Mouse (Mus musculus) midbrain, postnatal 0 days (tissue): ENCODE data around the gene Kcnq1. TPM values are rescaled to one million over a fixed set of nuclear protein-coding genes. Genes with fewer than 3 reads are reported as not detected.
A peak's percentile ranks its signal among the peaks of the same experiment; 100 is the strongest.

Experiments
- ATAC-seq: fragments of 200-750 bp; cut with Nextera tagmentation; 2 replicates; pipeline ENCODE4 v1.8.0; 2017; ENCODE audit warnings: moderate number of reproducible peaks, mild to moderate bottlenecking, moderate TSS enrichment, moderate library complexity; ENCODE audit not compliant: low FRiP score
- DNase-seq: peaks from one replicate; pipeline ENCODE4 v3.0.0-alpha.2; 2015; ENCODE audit warnings: low spot score
- H3K27ac ChIP-seq: fragments of 300-500 bp; sonication (generic); 2 replicates; pipeline ENCODE4 v1.5.1; 2014; ENCODE audit warnings: low read depth, mild to moderate bottlenecking, low read length, mixed read lengths
- H3K27me3 ChIP-seq: fragments of 300-500 bp; sonication (generic); 2 replicates; pipeline ENCODE4 v1.6.1; 2014; ENCODE audit warnings: low read length, control low read depth, mixed read lengths; ENCODE audit not compliant: insufficient read depth
- H3K36me3 ChIP-seq: fragments of 300-500 bp; sonication (generic); 2 replicates; pipeline ENCODE4 v1.6.1; 2014; ENCODE audit warnings: low read length, control low read depth, mixed read lengths; ENCODE audit not compliant: insufficient read depth
- H3K4me1 ChIP-seq: fragments of 300-500 bp; sonication (generic); 2 replicates; pipeline ENCODE4 v1.6.1; 2014; ENCODE audit warnings: mild to moderate bottlenecking, control low read depth, antibody characterized with exemption, low read length, mixed read lengths; ENCODE audit not compliant: insufficient read depth
- H3K4me2 ChIP-seq: fragments of 300-500 bp; sonication (generic); 2 replicates; pipeline ENCODE4 v1.6.1; 2014; ENCODE audit warnings: low read depth, mild to moderate bottlenecking, low read length, mixed read lengths; ENCODE audit not compliant: poor library complexity, severe bottlenecking
- H3K4me3 ChIP-seq: fragments of 300-500 bp; sonication (generic); 2 replicates; pipeline ENCODE4 v1.5.1; 2014; ENCODE audit warnings: low read depth, mild to moderate bottlenecking, low read length, moderate library complexity
- H3K9ac ChIP-seq: fragments of 300-500 bp; sonication (generic); replicated peaks from 2 replicates; pipeline ENCODE4 v1.6.1; 2014; ENCODE audit warnings: mild to moderate bottlenecking, low read length, moderate library complexity, mixed read lengths; ENCODE audit not compliant: poor library complexity, severe bottlenecking
- H3K9me3 ChIP-seq: fragments of 300-500 bp; sonication (generic); 2 replicates; pipeline ENCODE4 v1.6.1; 2016; ENCODE audit warnings: low read length, control low read depth
- CTCF ChIP-seq: IDR thresholded peaks from 2 replicates; pipeline ENCODE4 v1.5.1; 2016; ENCODE audit warnings: antibody characterized with exemption, mild to moderate bottlenecking
- WGBS: fragments of 180-500 bp; shearing (Covaris S2); extraction: QIAGEN DNeasy Blood & Tissue Kit; methylation state at CpG from one replicate; pipeline ENCODE4 v1.1.7; 2014; 5-methylcytosine and 5-hydroxymethylcytosine counted together
- polyA plus RNA-seq: library from polyadenylated mRNA; unstranded; fragments of >200 nt; fragmentation: Nextera tagmentation; extraction: Ambion mirVana; gene quantifications from 2 replicates; pipeline ENCODE4 v1.2.1, GENCODE M21; 2015
- total RNA-seq: library from RNA; depleted of rRNA; stranded (reverse); fragments of >200 nt; gene quantifications from 2 replicates; pipeline ENCODE4 v1.2.3, GENCODE M21; 2014

The Kcnq1 gene
- total and polyA plus RNA-seq, 2 experiments from 2014 or later: 0.44 to 1.2 TPM

- Histone ChIP-seq H3K9ac (no peak overlapping the region), H3K9me3 (0 out of 2 replicates have a peak, but pooled peaks cover 6% of the 10 kb centered on the region), H3K27me3 (no peaks in the 10 kb centered on the region), H3K4me1 (no peaks in the 10 kb centered on the region), H3K4me2 (no peak overlapping the region), H3K4me3 (no peak overlapping the region), H3K36me3 (no peaks in the 10 kb centered on the region), H3K27ac (no peak overlapping the region)
- DNase-seq: no peak
- TF ChIP-seq CTCF: no peak
- no peak for ATAC-seq
- 45% methylated on average over 7 of the region's 7 CpGs for WGBS
Measured at GRCm38 (mm10) chr7:143300037-143300436, 193.9 kb downstream of the Kcnq1 start.

GRCm38 (mm10) chr7:143300681-143301080 lies 194.5 kb downstream of the Kcnq1 start:
- Histone ChIP-seq H3K4me2 (no peak overlapping the region), H3K9ac (no peak overlapping the region), H3K36me3 (no peaks in the 10 kb centered on the region), H3K27ac (no peak overlapping the region), H3K9me3 (0 out of 2 replicates have a peak, but pooled peaks cover 1% of the 10 kb centered on the region), H3K4me3 (no peak overlapping the region), H3K27me3 (no peaks in the 10 kb centered on the region), H3K4me1 (no peaks in the 10 kb centered on the region)
- DNase-seq: no peak
- 93% methylated on average over 3 of the region's 3 CpGs for WGBS
- no peak for ATAC-seq
- TF ChIP-seq CTCF: no peak

- H3K27me3 ChIP-seq: no peaks in the 10 kb centered on the region
- no peak overlapping the region for H3K27ac ChIP-seq
- H3K4me3 ChIP-seq: no peak overlapping the region
- TF ChIP-seq CTCF: no peak
- no peaks in the 10 kb centered on the region for H3K4me1 ChIP-seq
- no peak overlapping the region for H3K9ac ChIP-seq
- peak; percentile 45 for DNase-seq
- H3K36me3 ChIP-seq: no peaks in the 10 kb centered on the region
- WGBS: 77% methylated on average over 7 of the region's 7 CpGs
- H3K9me3 ChIP-seq: no peaks in the 10 kb centered on the region
- H3K4me2 ChIP-seq: no peak overlapping the region
- ATAC-seq: no peak
Measured at GRCm38 (mm10) chr7:143302156-143302555, 196.0 kb downstream of the Kcnq1 start.

- no peak overlapping the region for H3K4me2 ChIP-seq
- H3K4me3 ChIP-seq: no peak overlapping the region
- H3K9ac ChIP-seq: no peak overlapping the region
- no peaks in the 10 kb centered on the region for H3K9me3 ChIP-seq
- no peaks in the 10 kb centered on the region for H3K4me1 ChIP-seq
- 55% methylated on average over 9 of the region's 9 CpGs for WGBS
- no peak for TF ChIP-seq CTCF
- H3K36me3 ChIP-seq: no peaks in the 10 kb centered on the region
- no peak for DNase-seq
- no peak for ATAC-seq
- H3K27ac ChIP-seq: no peak overlapping the region
- H3K27me3 ChIP-seq: no peaks in the 10 kb centered on the region
Measured at GRCm38 (mm10) chr7:143302593-143303238, 196.6 kb downstream of the Kcnq1 start.

- H3K9me3 ChIP-seq: no peaks in the 10 kb centered on the region
- H3K27ac ChIP-seq: no peak overlapping the region
- ATAC-seq: no peak
- no peak overlapping the region for H3K4me3 ChIP-seq
- H3K36me3 ChIP-seq: no peaks in the 10 kb centered on the region
- no peak for DNase-seq
- H3K9ac ChIP-seq: no peak overlapping the region
- H3K4me1 ChIP-seq: no peaks in the 10 kb centered on the region
- no peak overlapping the region for H3K4me2 ChIP-seq
- 92% methylated on average over 5 of the region's 5 CpGs for WGBS
- H3K27me3 ChIP-seq: no peaks in the 10 kb centered on the region
- TF ChIP-seq CTCF: no peak
Measured at GRCm38 (mm10) chr7:143303557-143303956, 197.4 kb downstream of the Kcnq1 start.

- H3K36me3 ChIP-seq: no peaks in the 10 kb centered on the region
- no peak overlapping the region for H3K9ac ChIP-seq
- no peaks in the 10 kb centered on the region for H3K27me3 ChIP-seq
- DNase-seq: no peak
- no peak for TF ChIP-seq CTCF
- H3K9me3 ChIP-seq: no peaks in the 10 kb centered on the region
- H3K4me2 ChIP-seq: no peak overlapping the region
- no peaks in the 10 kb centered on the region for H3K4me1 ChIP-seq
- ATAC-seq: no peak
- H3K27ac ChIP-seq: no peak overlapping the region
- H3K4me3 ChIP-seq: no peak overlapping the region
- 49% methylated on average over 10 of the region's 10 CpGs for WGBS
Measured at GRCm38 (mm10) chr7:143305808-143306207, 199.6 kb downstream of the Kcnq1 start.
